Mouse (Mus musculus): Measurements from ENCODE around the gene Gps1. TPM values are rescaled to one million over a fixed set of nuclear protein-coding genes. Genes with fewer than 3 reads are reported as not detected.
A peak's percentile ranks its signal among the peaks of the same experiment; 100 is the strongest.
"Not testable (repeated sequence)": the region's sequence is repeated elsewhere in the genome, so short reads cannot be mapped to it uniquely, and the experiment has no call there.

Gene Gps1
- polyA plus RNA-seq, 1 experiment from 2014 or later: 188 TPM

DNA sequence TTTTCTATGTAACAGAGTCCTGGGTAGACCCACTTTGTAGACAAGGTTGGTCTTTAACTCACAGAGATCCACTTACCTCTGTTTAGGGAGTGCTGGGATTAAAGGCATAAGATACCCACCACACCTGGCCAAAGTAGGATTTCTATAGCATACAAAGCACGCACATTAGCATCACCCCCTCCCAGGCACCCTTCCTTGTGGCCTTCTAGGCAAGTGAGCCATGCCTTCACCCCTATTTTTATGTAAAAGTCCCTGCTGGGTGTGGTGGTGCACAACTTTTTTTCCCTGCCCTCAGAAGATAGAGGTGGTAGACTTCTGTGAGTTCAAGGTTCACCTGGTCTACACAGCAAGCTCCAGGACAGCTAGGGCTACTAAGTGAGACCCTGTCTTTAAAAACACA, 4.2 kb upstream of the Gps1 start:
- no peak overlapping the region for H3K27ac ChIP-seq (ENCODE audit: low read length)
- peaks cover 11% of the 10 kb centered on the region for H3K4me1 ChIP-seq (replicated peaks; ENCODE audit: control insufficient read depth, insufficient read depth, low read length)
- no peaks in the 10 kb centered on the region for H3K27me3 ChIP-seq (ENCODE audit: control insufficient read depth, insufficient read depth, low read depth, low read length)
- no peak overlapping the region for H3K4me2 ChIP-seq (ENCODE audit: low read depth, low read length)
- H3K9me3 ChIP-seq (ENCODE audit: control insufficient read depth, low read length): no peaks in the 10 kb centered on the region
- H3K4me3 ChIP-seq (ENCODE audit: low read length): no peak overlapping the region
- 89% methylated on average over 1 of the region's 1 CpGs for WGBS
- H3K36me3 ChIP-seq (ENCODE audit: control insufficient read depth, insufficient read depth, low read length): no peaks in the 10 kb centered on the region; the same call in 1 of the 2 replicates
- H3K9ac ChIP-seq (ENCODE audit: low read length): no peak overlapping the region
- ATAC-seq (ENCODE audit: low read depth): no peak

GRCm38 (mm10) chr11:120781361-120781760, 2.7 kb upstream of the Gps1 start:
- WGBS: 89% methylated on average over 6 of the region's 6 CpGs
- not testable (repeated sequence) for H3K4me3 ChIP-seq (ENCODE audit: low read length); H3K36me3 ChIP-seq (ENCODE audit: control insufficient read depth, insufficient read depth, low read length); ATAC-seq (ENCODE audit: low read depth); H3K9me3 ChIP-seq (ENCODE audit: control insufficient read depth, low read length); H3K9ac ChIP-seq (ENCODE audit: low read length); H3K27ac ChIP-seq (ENCODE audit: low read length); H3K27me3 ChIP-seq (ENCODE audit: control insufficient read depth, insufficient read depth, low read depth, low read length); H3K4me2 ChIP-seq (ENCODE audit: low read depth, low read length)
- peaks cover 17% of the 10 kb centered on the region for H3K4me1 ChIP-seq (replicated peaks; ENCODE audit: control insufficient read depth, insufficient read depth, low read length)

DNA sequence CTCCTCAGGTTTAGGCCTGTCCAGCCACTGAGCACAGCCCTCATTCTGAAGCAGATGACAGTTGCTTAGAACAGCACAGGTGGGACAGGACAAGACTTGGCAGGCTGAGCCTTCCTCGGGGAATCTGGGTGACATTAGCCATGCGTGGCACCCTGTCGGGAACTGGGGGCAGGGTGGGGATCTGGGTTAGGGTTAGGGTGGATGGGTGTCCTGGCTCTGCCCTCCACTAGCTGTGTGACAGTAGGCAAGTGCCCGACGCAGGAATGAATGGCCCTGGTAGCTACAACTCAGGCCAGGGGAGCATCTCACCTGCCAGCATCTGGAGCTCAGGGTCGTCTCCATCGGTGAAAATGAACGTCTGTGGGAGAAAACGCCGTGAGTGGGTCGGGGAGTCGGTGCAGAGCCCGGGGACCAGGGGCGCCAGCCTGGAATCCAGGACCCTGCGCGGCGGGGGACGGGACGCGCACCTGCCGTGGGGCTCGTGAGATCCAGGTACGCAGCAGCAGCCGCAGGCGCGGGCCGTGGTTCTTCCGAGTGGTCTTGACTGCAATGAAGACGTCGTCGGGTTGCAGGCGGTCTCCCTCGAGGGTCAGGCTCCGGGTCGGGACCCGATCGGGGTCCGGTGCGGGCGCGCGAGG, 527 bp upstream of the Gps1 start:
- H3K4me1 ChIP-seq (replicated peaks; ENCODE audit: control insufficient read depth, insufficient read depth, low read length): peaks cover 17% of the 10 kb centered on the region
- peak overlapping the region; percentile 97 for H3K9ac ChIP-seq (ENCODE audit: low read length)
- H3K4me3 ChIP-seq (ENCODE audit: low read length): peak overlapping the region; percentile 91
- H3K27me3 ChIP-seq (ENCODE audit: control insufficient read depth, insufficient read depth, low read depth, low read length): no peaks in the 10 kb centered on the region
- peaks cover 18% of the 10 kb centered on the region for H3K36me3 ChIP-seq (ENCODE audit: control insufficient read depth, insufficient read depth, low read length)
- WGBS: 1% methylated on average over 42 of the region's 42 CpGs
- ATAC-seq (ENCODE audit: low read depth): peak; percentile 10
- peak overlapping the region; percentile 96 for H3K4me2 ChIP-seq (ENCODE audit: low read depth, low read length)
- no peaks in the 10 kb centered on the region for H3K9me3 ChIP-seq (ENCODE audit: control insufficient read depth, low read length)
- peak overlapping the region; percentile 77 for H3K27ac ChIP-seq (ENCODE audit: low read length)

- Histone ChIP-seq H3K9me3 (ENCODE audit: control insufficient read depth, low read length) (no peaks in the 10 kb centered on the region), H3K27ac (ENCODE audit: low read length) (no peak overlapping the region), H3K36me3 (ENCODE audit: control insufficient read depth, insufficient read depth, low read length) (peaks cover 31% of the 10 kb centered on the region), H3K27me3 (ENCODE audit: control insufficient read depth, insufficient read depth, low read depth, low read length) (no peaks in the 10 kb centered on the region), H3K4me1 (replicated peaks; ENCODE audit: control insufficient read depth, insufficient read depth, low read length) (peaks cover 17% of the 10 kb centered on the region), H3K9ac (ENCODE audit: low read length) (peak overlapping the region; percentile 97), H3K4me3 (ENCODE audit: low read length) (peak overlapping the region; percentile 91), H3K4me2 (ENCODE audit: low read depth, low read length) (peak overlapping the region; percentile 96)
- 30% methylated on average over 9 of the region's 9 CpGs for WGBS
- ATAC-seq (ENCODE audit: low read depth): no peak
Measured at GRCm38 (mm10) chr11:120785145-120785544, 1.1 kb downstream of the Gps1 start.

GRCm38 (mm10) chr11:120788460-120788859, 4.4 kb downstream of the Gps1 start:
- ATAC-seq (ENCODE audit: low read depth); H3K9ac ChIP-seq (ENCODE audit: low read length); H3K4me1 ChIP-seq (replicated peaks; ENCODE audit: control insufficient read depth, insufficient read depth, low read length); H3K9me3 ChIP-seq (ENCODE audit: control insufficient read depth, low read length); H3K4me2 ChIP-seq (ENCODE audit: low read depth, low read length); H3K27me3 ChIP-seq (ENCODE audit: control insufficient read depth, insufficient read depth, low read depth, low read length); H3K27ac ChIP-seq (ENCODE audit: low read length); H3K4me3 ChIP-seq (ENCODE audit: low read length): not testable (repeated sequence)
- peaks cover 57% of the 10 kb centered on the region for H3K36me3 ChIP-seq (ENCODE audit: control insufficient read depth, insufficient read depth, low read length)
- WGBS: 88% methylated on average over 9 of the region's 10 CpGs

DNA sequence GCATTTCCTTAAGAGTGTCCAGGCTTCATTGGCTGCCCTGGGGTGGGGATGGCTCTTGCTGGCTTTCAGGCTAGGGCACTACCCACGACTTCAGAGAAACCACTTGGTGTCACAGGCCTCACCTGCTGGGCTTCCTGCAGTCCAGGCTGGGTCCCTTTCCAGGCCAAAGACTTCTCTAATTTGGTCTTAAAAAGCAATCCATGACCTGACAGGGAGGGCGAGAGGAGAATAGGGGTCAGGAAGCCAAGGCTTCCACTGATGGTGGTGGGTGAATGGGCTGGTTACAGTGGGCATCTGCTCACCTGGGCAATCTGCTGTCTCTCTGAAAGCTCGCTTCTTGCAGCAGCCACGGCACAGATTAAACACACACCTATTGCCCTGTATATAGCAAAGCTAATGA, 5.3 kb downstream of the Gps1 start:
- peaks cover 7% of the 10 kb centered on the region for H3K4me1 ChIP-seq (replicated peaks; ENCODE audit: control insufficient read depth, insufficient read depth, low read length)
- 85% methylated on average over 4 of the region's 4 CpGs for WGBS
- ATAC-seq (ENCODE audit: low read depth): no peak

GRCm38 (mm10) chr11:120789810-120790209, 5.7 kb downstream of the Gps1 start:
- Histone ChIP-seq H3K9me3 (ENCODE audit: control insufficient read depth, low read length) (no peaks in the 10 kb centered on the region), H3K36me3 (ENCODE audit: control insufficient read depth, insufficient read depth, low read length) (peaks cover 63% of the 10 kb centered on the region), H3K9ac (ENCODE audit: low read length) (no peak overlapping the region), H3K27me3 (ENCODE audit: control insufficient read depth, insufficient read depth, low read depth, low read length) (no peaks in the 10 kb centered on the region), H3K27ac (ENCODE audit: low read length) (no peak overlapping the region), H3K4me3 (ENCODE audit: low read length) (no peak overlapping the region), H3K4me1 (replicated peaks; ENCODE audit: control insufficient read depth, insufficient read depth, low read length) (peaks cover 9% of the 10 kb centered on the region), H3K4me2 (ENCODE audit: low read depth, low read length) (no peak overlapping the region)
- ATAC-seq (ENCODE audit: low read depth): no peak
- WGBS: 71% methylated on average over 3 of the region's 3 CpGs

More for the DNA sequence above, 5.3 kb downstream of the Gps1 start:
- H3K27me3 ChIP-seq (ENCODE audit: control insufficient read depth, insufficient read depth, low read depth, low read length): no peaks in the 10 kb centered on the region
- no peaks in the 10 kb centered on the region for H3K9me3 ChIP-seq (ENCODE audit: control insufficient read depth, low read length)
- peaks cover 63% of the 10 kb centered on the region for H3K36me3 ChIP-seq (ENCODE audit: control insufficient read depth, insufficient read depth, low read length)
- no peak overlapping the region for H3K9ac ChIP-seq (ENCODE audit: low read length)
- no peak overlapping the region for H3K27ac ChIP-seq (ENCODE audit: low read length)
- H3K4me3 ChIP-seq (ENCODE audit: low read length): no peak overlapping the region
- H3K4me2 ChIP-seq (ENCODE audit: low read depth, low read length): no peak overlapping the region

- H3K36me3 ChIP-seq (ENCODE audit: control insufficient read depth, insufficient read depth, low read length): peaks cover 52% of the 10 kb centered on the region
- H3K9me3 ChIP-seq (ENCODE audit: control insufficient read depth, low read length): no peaks in the 10 kb centered on the region
- no peak overlapping the region for H3K4me2 ChIP-seq (ENCODE audit: low read depth, low read length)
- no peak for ATAC-seq (ENCODE audit: low read depth)
- H3K27ac ChIP-seq (ENCODE audit: low read length): no peak overlapping the region
- 93% methylated on average over 9 of the region's 9 CpGs for WGBS
- H3K4me1 ChIP-seq (replicated peaks; ENCODE audit: control insufficient read depth, insufficient read depth, low read length): peaks cover 10% of the 10 kb centered on the region
- H3K27me3 ChIP-seq (ENCODE audit: control insufficient read depth, insufficient read depth, low read depth, low read length): no peaks in the 10 kb centered on the region
- no peak overlapping the region for H3K4me3 ChIP-seq (ENCODE audit: low read length)
- no peak overlapping the region for H3K9ac ChIP-seq (ENCODE audit: low read length)
Measured at GRCm38 (mm10) chr11:120792652-120793051, 8.6 kb downstream of the Gps1 start.

GRCm38 (mm10) chr11:120795756-120796613, 11.9 kb downstream of the Gps1 start, which contains the start of gene Dus1l:
TSS of gene Dus1l (minus strand) at chr11:120796403.
- H3K4me2 ChIP-seq (ENCODE audit: low read depth, low read length): peak within 1 kb of the TSS; percentile 80
- peaks cover 25% of the 10 kb centered on the region for H3K36me3 ChIP-seq (ENCODE audit: control insufficient read depth, insufficient read depth, low read length)
- no peaks in the 10 kb centered on the region for H3K9me3 ChIP-seq (ENCODE audit: control insufficient read depth, low read length)
- WGBS: 1% methylated on average over 59 of the region's 59 CpGs
- peak; percentile 87 for ATAC-seq (ENCODE audit: low read depth)
- H3K27me3 ChIP-seq (ENCODE audit: control insufficient read depth, insufficient read depth, low read depth, low read length): no peaks in the 10 kb centered on the region
- peaks cover 20% of the 10 kb centered on the region for H3K4me1 ChIP-seq (replicated peaks; ENCODE audit: control insufficient read depth, insufficient read depth, low read length)
- peak within 1 kb of the TSS; percentile 99 for H3K4me3 ChIP-seq (ENCODE audit: low read length)
- H3K9ac ChIP-seq (ENCODE audit: low read length): peak within 1 kb of the TSS; percentile 98
- peak within 1 kb of the TSS; percentile 69 for H3K27ac ChIP-seq (ENCODE audit: low read length)
